Mouse (Mus musculus) liver, adult 2 months (tissue): Measurements from ENCODE around the gene Cyp2d10.

Experiments
- CTCF ChIP-seq: fragments of 200-500 bp; IDR thresholded peaks from 2 replicates; pipeline ENCODE4 v1.5.1; 2011; ENCODE audit warnings: low read depth, low read length, control low read depth
- POLR2A ChIP-seq: fragments of 200-500 bp; IDR thresholded peaks from 2 replicates; pipeline ENCODE4 v1.6.1; 2011; ENCODE audit warnings: low read length, control low read depth; ENCODE audit not compliant: insufficient read depth; ENCODE audit errors: extremely low read depth

DNA sequence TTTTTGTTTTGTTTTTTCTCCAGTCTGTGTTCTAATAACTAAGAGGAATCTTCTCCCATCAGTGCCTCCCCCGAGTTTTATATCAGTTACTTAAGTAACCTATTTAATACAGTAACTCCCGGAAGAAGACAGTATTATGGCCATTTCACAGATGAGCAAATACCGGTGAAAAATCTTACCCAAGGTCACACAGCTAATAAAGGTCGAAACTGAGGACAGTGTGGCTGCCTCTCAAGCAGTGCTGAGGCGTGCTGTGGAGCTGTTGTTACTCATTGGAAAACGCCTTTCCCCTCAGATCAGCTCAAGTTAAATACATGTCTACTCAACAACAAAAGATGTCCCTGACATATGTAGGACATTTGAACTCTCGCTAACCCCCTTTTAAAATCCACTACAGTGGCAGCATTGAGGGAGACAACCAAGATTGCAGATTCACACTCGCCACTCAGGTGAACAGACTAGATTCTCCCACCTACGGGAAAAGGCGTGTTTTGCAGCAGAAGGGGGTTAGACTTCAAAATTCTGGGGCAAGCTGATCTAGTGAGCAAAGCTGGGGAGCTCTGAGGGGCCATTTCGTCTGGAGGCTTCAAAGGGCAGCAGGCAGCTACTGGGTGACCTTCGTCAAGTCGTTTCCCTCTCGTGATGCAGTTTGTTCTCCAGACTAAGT, 53.8 kb downstream of the Cyp2d10 start:
- TF ChIP-seq POLR2A: no peak
- TF ChIP-seq CTCF: no peak
